Mouse (Mus musculus): ENCODE data around the gene Usp35.

DNA sequence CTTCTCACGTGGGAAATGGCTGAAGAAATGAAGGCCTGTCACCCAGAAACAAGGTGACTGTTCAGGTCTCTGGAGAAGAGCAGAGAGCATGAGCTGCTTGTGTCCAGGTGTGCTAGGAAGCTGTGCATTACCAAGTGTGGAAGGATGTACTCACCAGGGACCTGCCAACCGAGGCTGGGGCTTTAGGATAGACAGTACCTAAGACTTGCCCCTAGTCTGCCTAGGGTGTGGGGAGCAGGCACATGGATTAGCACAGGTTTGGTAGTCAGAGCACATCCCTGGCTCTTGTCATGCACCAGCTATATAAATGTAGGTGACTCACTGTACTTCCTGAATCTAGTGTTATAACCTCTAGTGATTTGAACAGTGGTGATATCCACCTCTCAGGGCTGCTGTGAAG is 28.2 kb downstream of the Usp35 start:
- TF ChIP-seq POLR2A (IDR thresholded peaks at IDR 0.05; ENCODE audit: borderline replicate concordance, control insufficient read depth, low read depth, low read length) (no peak), CTCF (IDR thresholded peaks at IDR 0.05; ENCODE audit: control insufficient read depth, insufficient read depth, low read length) (no peak)
